Mouse (Mus musculus) ovary, postnatal 14 days (tissue): ENCODE measurements around the gene Gm49661.

Source experiments
- DNase-seq: peaks from one replicate; pipeline ENCODE4 v3.0.0; 2022; ENCODE audit warnings: low spot score

The Gm49661 gene

DNA sequence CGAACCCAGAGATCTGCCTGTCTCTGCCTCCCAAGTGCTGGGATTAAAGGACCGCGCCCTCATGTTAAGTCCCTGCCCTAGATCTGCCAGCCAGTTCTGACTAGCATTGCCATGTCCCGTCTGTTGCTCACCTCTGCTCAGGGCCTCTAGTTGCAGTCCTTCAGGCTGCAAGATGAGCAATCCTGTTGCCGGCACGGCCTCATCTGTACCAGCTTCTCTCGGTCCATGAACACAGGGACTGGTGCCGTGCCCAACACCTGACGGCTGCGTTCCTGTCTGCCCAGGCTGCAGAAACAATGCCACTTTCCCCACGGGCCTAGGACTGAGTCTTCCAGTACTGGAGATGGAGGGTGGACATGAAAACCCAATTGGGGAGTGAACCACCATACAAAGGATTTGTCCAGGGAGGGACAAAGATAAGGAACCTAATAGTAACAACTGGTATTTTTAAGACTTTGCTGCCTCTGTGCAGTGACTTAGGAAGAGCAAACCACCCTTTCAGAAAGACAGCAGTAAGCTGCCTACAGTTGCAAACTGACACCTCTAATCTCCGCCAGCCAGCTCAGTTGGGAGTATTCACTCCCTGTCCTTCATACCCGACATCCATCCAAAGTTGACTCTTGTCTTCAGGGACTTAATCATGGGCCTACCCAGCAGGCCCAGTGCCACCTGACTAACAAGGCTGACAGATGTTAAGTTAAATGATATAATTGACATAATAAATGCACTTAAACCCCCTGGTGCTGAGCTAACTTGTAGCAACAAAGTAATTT, 1.5 kb downstream of the Gm49661 start:
- no peak for DNase-seq

GRCm38 (mm10) chr8:84966603-84967002, 2.6 kb downstream of the Gm49661 start:
- DNase-seq: no peak

DNA sequence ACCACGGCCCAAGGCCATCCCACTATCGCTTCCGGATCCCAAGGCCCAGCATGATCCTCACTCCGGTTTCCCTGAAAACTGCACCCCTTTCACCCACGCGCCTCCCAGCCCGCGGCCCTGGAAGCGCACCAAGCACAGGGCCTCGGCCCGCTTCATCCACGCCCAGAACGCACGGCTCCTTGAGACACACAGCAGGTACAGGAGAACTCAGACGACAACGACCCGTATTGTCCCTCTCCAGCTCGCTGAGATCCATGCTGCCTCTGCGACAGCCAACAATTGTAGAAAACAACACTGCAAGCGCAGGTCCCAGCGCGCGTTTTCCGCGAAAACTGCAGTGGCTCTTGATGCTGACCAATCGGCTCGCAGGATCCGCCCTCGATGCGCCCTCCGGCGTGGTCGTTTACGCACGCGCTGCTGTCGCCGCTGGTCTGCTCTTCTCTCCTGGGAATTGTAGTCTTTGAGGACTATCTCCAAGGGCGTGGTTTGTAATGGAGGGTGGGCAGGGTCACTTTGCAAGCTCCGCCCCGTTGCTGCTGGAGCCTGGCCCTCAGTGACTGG, 3.4 kb downstream of the Gm49661 start:
- DNase-seq: peak; percentile 83

GRCm38 (mm10) chr8:84963952-84964351, 5.3 kb downstream of the Gm49661 start:
- no peak for DNase-seq

GRCm38 (mm10) chr8:84959811-84960210, 9.4 kb downstream of the Gm49661 start:
- no peak for DNase-seq

GRCm38 (mm10) chr8:84956768-84957167, 12.5 kb downstream of the Gm49661 start:
- no peak for DNase-seq

- DNase-seq: no peak
These were observed 16.5 kb downstream of the Gm49661 start for GRCm38 (mm10) chr8:84952612-84953255.

GRCm38 (mm10) chr8:84949753-84950152, 19.5 kb downstream of the Gm49661 start:
- no peak for DNase-seq

GRCm38 (mm10) chr8:84947241-84947545, 22.0 kb downstream of the Gm49661 start:
- DNase-seq: peak; percentile 52

GRCm38 (mm10) chr8:84946528-84947240, 22.5 kb downstream of the Gm49661 start, which contains the start of gene Rtbdn:
Gene Rtbdn (plus strand): TSS chr8:84946991.
- DNase-seq: no peak

DNA sequence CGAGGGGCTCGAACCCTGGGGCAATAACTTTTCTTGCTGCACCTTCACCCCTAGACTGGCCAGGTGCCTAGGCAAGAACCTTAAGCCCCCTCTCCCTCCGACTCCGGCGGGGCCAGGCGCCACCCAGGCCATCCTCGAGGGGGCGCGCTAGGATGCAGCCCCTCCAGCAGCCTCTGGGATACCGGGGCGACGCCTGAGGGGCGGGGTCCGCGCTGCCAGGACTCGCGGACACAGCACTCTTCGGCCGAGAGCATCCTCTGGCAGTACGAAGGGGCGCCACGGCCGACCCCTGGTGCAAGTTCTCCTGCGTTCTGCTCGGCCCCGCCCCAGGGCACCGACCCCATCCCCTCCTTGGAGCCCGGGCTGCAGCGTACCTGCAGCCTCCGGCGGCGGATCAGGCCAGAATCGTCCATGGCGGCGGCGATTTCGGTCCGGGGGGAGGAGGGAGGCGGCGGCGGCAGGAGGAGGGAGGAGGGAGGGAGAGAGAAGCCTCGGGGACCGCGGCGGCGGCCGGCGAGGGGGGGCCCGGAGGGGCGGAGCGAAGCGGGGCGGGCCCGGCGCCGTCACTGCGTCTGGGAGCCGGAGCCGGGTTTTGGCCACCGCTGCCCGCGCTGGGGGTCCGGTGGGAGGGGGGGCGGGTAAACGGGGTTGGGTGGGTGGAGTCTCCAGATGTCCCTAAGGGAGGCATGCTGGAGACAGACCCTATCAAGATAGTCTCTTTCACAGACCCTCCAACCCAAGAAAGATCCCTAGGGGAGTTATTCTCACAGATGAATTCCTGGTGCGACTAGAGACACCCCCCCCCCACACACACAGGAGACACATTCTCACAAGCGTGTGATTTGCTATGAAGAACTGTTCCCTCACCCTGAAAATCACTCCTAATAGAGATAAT, 23.4 kb downstream of the Gm49661 start:
- no peak for DNase-seq

DNA sequence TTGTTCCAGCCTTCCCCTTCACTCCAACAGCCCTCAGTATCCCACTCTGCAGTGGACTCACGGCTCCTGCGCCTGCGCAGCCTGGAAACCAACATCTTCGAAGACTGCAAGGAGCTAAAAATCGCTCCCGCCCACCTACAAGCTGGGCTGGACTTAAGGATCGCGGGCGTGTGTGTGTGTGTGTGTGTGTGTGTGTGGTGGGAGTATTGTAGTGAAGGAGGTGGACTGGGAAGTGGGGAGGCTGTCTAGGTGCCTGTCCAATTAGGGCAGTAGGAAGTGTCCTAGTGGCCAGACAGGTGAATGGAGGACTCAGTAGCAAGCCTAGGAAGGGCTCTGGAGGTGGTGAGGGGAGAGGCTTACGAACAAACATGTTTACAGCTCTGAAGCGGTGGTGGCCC, 24.0 kb downstream of the Gm49661 start:
- no peak for DNase-seq

GRCm38 (mm10) chr8:84944478-84945160, 24.6 kb downstream of the Gm49661 start:
- no peak for DNase-seq

DNA sequence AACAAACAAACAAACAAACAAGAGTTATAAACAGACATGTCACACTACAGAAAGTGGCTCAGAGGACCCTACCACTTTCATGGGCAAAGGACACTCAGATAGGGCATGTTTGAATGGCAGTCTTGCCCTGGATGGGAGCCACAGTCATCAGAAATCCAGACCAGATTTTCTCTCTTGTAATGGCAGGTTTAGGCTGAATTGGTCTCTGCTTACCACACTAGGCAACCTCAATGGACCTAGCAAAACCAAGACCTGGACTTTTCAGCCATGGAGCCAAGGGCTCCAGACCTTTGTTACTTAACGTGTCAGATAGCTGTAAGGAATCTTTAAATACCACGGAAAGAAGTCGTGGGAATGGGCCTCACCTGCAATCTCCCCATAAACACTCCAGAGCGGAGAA, 25.5 kb downstream of the Gm49661 start:
- DNase-seq: no peak

DNA sequence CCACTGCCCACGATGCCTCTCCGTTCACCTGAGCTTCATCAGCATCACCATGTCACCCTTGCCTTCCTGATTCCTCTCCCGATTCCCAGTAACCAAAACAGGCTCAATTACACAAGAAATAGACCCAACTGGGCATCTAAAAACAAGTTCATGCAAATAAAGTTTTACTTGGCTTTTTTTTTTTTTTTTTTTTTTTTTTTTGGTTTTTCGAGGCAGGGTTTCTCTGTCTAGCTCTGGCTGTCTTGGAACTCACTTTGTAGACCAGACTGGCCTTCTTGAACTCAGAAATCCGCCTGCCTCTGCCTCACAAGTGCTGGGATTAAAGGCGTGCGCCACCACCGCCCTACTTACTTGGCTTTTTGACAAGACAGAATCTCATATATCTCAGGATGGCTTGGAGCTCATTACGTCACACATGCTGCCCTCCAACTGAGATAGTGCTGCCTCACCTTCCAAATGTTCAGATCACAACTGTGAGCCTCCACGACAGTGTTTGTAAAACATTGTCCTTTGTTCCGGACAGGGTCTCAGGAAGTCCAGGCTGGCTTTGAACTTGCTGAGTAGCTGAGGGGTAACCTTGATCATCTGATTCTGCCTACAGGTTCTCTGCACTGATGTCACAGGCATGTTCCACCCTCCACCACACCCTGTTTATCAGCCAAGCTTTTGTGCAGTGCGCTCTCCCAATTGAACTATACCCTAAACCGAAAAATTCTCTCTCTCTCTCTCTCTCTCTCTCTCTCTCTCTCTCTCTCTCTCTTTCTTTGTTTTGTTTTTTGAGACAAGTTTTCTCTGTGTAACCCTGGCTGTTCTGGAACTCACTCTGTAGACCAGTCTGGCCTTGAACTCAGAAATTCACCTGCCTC, 31.4 kb downstream of the Gm49661 start:
- DNase-seq: no peak

GRCm38 (mm10) chr8:84936962-84937546, 32.2 kb downstream of the Gm49661 start, which contains the start of gene Mast1:
Gene Mast1 (minus strand): TSS chr8:84937359.
- DNase-seq: peak; percentile 33

- no peak for DNase-seq
These were observed 32.9 kb downstream of the Gm49661 start for GRCm38 (mm10) chr8:84936041-84936961.

DNA sequence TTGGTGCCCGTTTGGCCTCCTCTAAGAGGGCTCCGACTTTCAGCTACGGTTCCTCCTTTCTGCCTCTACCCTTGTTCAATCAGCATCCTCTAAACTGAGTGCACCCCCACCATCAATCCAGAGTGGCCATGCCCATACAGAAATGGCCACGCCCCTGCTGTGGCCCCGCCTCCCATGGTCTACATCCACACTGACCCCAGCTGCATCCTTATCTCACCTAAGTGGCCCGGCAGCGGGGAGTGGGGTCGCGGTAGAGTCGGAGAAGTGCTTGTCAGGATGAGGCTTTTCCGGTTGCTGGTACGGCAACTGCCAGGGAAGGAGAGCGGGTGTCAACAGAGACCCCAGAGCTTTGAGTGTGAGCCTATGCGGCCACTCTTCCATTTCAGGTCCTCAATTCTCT, 33.7 kb downstream of the Gm49661 start:
- DNase-seq: no peak

- no peak for DNase-seq
These were observed 34.4 kb downstream of the Gm49661 start for GRCm38 (mm10) chr8:84934860-84935259.
